In genomic region chr4:136285811-136286371, GRCm38 (mm10) we compare ENCODE assay signal across 1 mouse cellular context.
TF ChIP-seq lines count a peak whose summit lies in the region.

No protein-coding gene starts in this region.

TF ChIP-seq in MEL, 35 proteins besides CTCF, POLR2A, EP300 and RAD21 (continued from another document):
- TF ChIP-seq E2F4 (IDR thresholded peaks at IDR 0.05; ENCODE audit: borderline replicate concordance, low read depth, low read length), result no peak
- peak; percentile 60 for TF ChIP-seq MAX (IDR thresholded peaks at IDR 0.05; ENCODE audit: low read length)
- TF ChIP-seq ELF1 (IDR thresholded peaks at IDR 0.05; ENCODE audit: low read depth, low read length), result peak; percentile 80
- peak; percentile 48 for TF ChIP-seq NELFE (IDR thresholded peaks at IDR 0.05; ENCODE audit: low read depth, low read length)
- peak; percentile 86 for TF ChIP-seq HCFC1 (IDR thresholded peaks at IDR 0.05; ENCODE audit: low read depth, low read length)
- no peak for TF ChIP-seq TAL1 (IDR thresholded peaks at IDR 0.05; ENCODE audit: low read length)
- TF ChIP-seq POLR2AphosphoS5 (IDR thresholded peaks at IDR 0.05; ENCODE audit: borderline replicate concordance, low read depth, low read length), result no peak
- TF ChIP-seq SIN3A (IDR thresholded peaks at IDR 0.05; ENCODE audit: low read length), result peak; percentile 69; the same call in 1 of the 2 replicates
- TF ChIP-seq CHD2 (IDR thresholded peaks at IDR 0.05; ENCODE audit: low read length), result 0 out of 2 replicates have a peak, but pooled peaks have one; percentile 11
- TF ChIP-seq MAZ (IDR thresholded peaks at IDR 0.05; ENCODE audit: low read depth, low read length), result 0 out of 2 replicates have a peak, but pooled peaks have one; percentile 9
- TF ChIP-seq NRF1 (IDR thresholded peaks at IDR 0.05; ENCODE audit: insufficient read depth, low read depth, low read length, poor library complexity, severe bottlenecking), result peak; percentile 87
- no peak for TF ChIP-seq USF2 (IDR thresholded peaks at IDR 0.05; ENCODE audit: borderline replicate concordance in 1 of 2, insufficient read depth in 1 of 2, low read depth in 1 of 2, low read length in 2 of 2)
- no peak for TF ChIP-seq BHLHE40 (IDR thresholded peaks at IDR 0.05; ENCODE audit: borderline replicate concordance, low read depth, low read length)
- no peak for TF ChIP-seq MAFK (IDR thresholded peaks at IDR 0.05; ENCODE audit: borderline replicate concordance, low read depth, low read length)
- no peak for TF ChIP-seq POLR2AphosphoS2 (IDR thresholded peaks at IDR 0.05; ENCODE audit: low read length)
- TF ChIP-seq ZKSCAN1 (IDR thresholded peaks at IDR 0.05; ENCODE audit: low read depth, low read length), result no peak
- no peak for TF ChIP-seq ZNF384 (IDR thresholded peaks at IDR 0.05; ENCODE audit: low read depth, low read length)
- TF ChIP-seq RCOR1 (IDR thresholded peaks at IDR 0.05; ENCODE audit: low read depth, low read length), result no peak
- peak; percentile 73; the same call in 1 of the 2 replicates for TF ChIP-seq KAT2A (conservative IDR thresholded peaks at IDR 0.05; ENCODE audit: low read depth, low read length)
- no peak for TF ChIP-seq ZC3H11A (IDR thresholded peaks at IDR 0.05; ENCODE audit: low read depth, low read length)
TF ChIP-seq in MEL: peak in this region for 14.
